Mouse (Mus musculus): ENCODE results near the gene Dlst.

DNA sequence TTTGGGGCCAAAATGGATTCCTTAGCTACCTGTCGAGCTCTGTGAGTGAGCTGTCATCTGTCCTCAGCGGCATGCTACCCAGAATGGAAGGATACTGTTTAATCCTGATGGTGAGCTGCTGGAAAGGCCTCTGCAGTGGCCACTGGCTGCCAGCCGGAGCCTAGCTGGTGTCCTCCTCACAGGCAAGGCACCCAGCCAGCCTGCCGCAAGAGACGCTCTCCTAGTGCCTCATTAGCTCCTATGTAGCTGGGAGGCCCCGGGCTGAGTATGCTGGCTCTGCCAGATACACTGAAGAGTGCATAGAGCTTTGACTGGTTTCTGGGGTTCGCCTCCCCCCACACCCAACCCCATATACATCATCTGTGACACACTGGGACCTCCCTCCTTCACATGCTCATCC lies 63.4 kb downstream of the Dlst start:
- TF ChIP-seq POLR2A (IDR thresholded peaks at IDR 0.05; ENCODE audit: insufficient read depth, low read depth, low read length) (no peak), CTCF (IDR thresholded peaks at IDR 0.05; ENCODE audit: insufficient read depth, low read depth, low read length) (no peak)

Data from olfactory bulb, adult 2 months (tissue).